Mouse (Mus musculus): ENCODE data around the gene Pstpip1. TPM values are rescaled to one million over a fixed set of nuclear protein-coding genes. Genes with fewer than 3 reads are reported as not detected.

The Pstpip1 gene
- total RNA-seq, 1 experiment from 2014 or later, result 190 TPM

Other genes starting within 250 kb of the Pstpip1 start
- 13.4 to 33.8 TPM (median 19.3 TPM) in 3 replicates for gene Scaper, start 151.8 kb upstream of the Pstpip1 start, total RNA-seq (2017)
- not detected in 3 replicates for gene 4930563M21Rik, start 79.4 kb upstream of the Pstpip1 start, total RNA-seq (2017)
- 19.6 to 27.3 TPM (median 26.5 TPM) in 3 replicates for gene Rcn2, start 48.1 kb upstream of the Pstpip1 start, total RNA-seq (2017)
- 4.1 to 9.5 TPM (median 7.8 TPM) in 3 replicates for gene Tspan3, start 75.5 kb downstream of the Pstpip1 start, total RNA-seq (2017)